Mouse (Mus musculus) midbrain, embryonic 16.5 days (tissue): ENCODE measurements around the gene Atg13. TPM values are rescaled to one million over a fixed set of nuclear protein-coding genes. Genes with fewer than 3 reads are reported as not detected.

ENCODE experiments used
- ATAC-seq: fragments of 200-750 bp; cut with Nextera tagmentation; 2 replicates; pipeline ENCODE4 v1.8.0; 2017; ENCODE audit warnings: moderate TSS enrichment
- H3K27ac ChIP-seq: fragments of 300-500 bp; sonication (generic); 2 replicates; pipeline ENCODE4 v1.5.1; 2014; ENCODE audit warnings: mild to moderate bottlenecking, low read length, mixed read lengths
- H3K27me3 ChIP-seq: fragments of 300-500 bp; sonication (generic); 2 replicates; pipeline ENCODE4 v1.6.1; 2014; ENCODE audit warnings: low read depth, low read length, mixed read lengths; ENCODE audit not compliant: control insufficient read depth, insufficient read depth
- H3K36me3 ChIP-seq: fragments of 300-500 bp; sonication (generic); 2 replicates; pipeline ENCODE4 v1.6.1; 2014; ENCODE audit warnings: mild to moderate bottlenecking, low read length, moderate library complexity, mixed read lengths; ENCODE audit not compliant: control insufficient read depth, insufficient read depth
- H3K4me1 ChIP-seq: fragments of 300-500 bp; sonication (generic); 2 replicates; pipeline ENCODE4 v1.6.1; 2014; ENCODE audit warnings: mild to moderate bottlenecking, low read length, mixed read lengths; ENCODE audit not compliant: control insufficient read depth, insufficient read depth
- H3K4me2 ChIP-seq: fragments of 300-500 bp; sonication (generic); 2 replicates; pipeline ENCODE4 v1.6.1; 2014; ENCODE audit warnings: mild to moderate bottlenecking, low read length, mixed read lengths
- H3K4me3 ChIP-seq: fragments of 300-500 bp; sonication (generic); 2 replicates; pipeline ENCODE4 v1.5.1; 2014; ENCODE audit warnings: low read depth, mild to moderate bottlenecking, low read length, moderate library complexity, mixed read lengths
- H3K9ac ChIP-seq: fragments of 300-500 bp; sonication (generic); 2 replicates; pipeline ENCODE4 v1.6.1; 2014; ENCODE audit warnings: low read depth, low read length, mixed read lengths
- H3K9me3 ChIP-seq: fragments of 300-500 bp; sonication (generic); replicated peaks from 2 replicates; pipeline ENCODE4 v1.6.1; 2014; ENCODE audit warnings: mild to moderate bottlenecking, low read length, mixed read lengths; ENCODE audit not compliant: control insufficient read depth, poor library complexity, severe bottlenecking
- WGBS: fragments of 180-500 bp; shearing (Covaris S2); extraction: QIAGEN DNeasy Blood & Tissue Kit; methylation state at CpG from one replicate; pipeline ENCODE4 v1.1.7; 2014; 5-methylcytosine and 5-hydroxymethylcytosine counted together
- polyA plus RNA-seq: library from polyadenylated mRNA; unstranded; fragments of >200 nt; fragmentation: Nextera tagmentation; extraction: Ambion mirVana; gene quantifications from 2 replicates; pipeline ENCODE4 v1.2.1, GENCODE M21; 2015

The Atg13 gene
- polyA plus RNA-seq, 1 experiment from 2014 or later = 36.2 TPM

DNA sequence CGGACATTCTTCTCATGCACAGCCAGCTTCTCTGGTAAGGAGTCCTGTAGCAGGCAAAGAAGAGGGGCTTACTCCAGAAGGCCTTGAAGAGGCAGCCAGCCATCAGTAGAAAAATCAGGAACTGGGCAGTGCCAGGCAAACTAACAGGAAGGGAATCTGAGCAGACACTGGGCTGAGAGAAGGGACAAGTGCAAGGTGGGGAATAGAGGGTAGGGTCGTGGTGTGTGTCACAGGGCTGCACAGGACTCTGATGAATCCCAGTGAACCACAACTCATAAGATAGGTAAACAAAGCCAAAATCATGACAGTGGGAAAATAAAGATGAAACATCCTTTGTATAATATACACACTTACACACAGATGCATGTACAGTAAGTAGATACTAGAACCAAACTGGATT, 34.0 kb downstream of the Atg13 start:
- Histone ChIP-seq H3K27ac (no peak overlapping the region), H3K9me3 (no peaks in the 10 kb centered on the region), H3K27me3 (no peaks in the 10 kb centered on the region), H3K4me2 (no peak overlapping the region), H3K9ac (no peak overlapping the region), H3K4me1 (no peaks in the 10 kb centered on the region), H3K4me3 (no peak overlapping the region), H3K36me3 (peaks cover 47% of the 10 kb centered on the region)
- WGBS = 73% methylated on average over 2 of the region's 2 CpGs
- ATAC-seq = no peak

DNA sequence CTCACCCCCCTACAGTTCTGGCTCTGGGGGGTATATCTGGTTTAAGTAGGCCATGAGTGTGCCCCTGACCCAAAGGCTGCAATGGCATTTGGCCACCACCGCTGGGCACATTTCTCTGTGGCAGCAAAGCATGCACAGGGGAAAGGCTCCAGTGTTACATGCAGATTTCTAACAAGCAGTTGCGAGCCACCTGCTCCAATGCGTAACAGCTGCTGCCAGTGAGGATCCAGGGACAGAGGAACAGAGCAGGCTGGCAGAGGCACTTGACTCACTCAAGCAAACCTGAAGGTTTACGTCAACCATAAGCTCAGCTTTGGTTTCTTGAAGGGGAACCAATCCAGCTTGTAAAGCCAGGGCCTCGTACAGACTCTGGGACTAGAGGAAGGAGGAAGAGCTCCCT, 35.5 kb downstream of the Atg13 start:
- Histone ChIP-seq H3K9me3 (no peaks in the 10 kb centered on the region), H3K27ac (no peak overlapping the region), H3K27me3 (no peaks in the 10 kb centered on the region), H3K9ac (no peak overlapping the region), H3K4me3 (no peak overlapping the region), H3K36me3 (peaks cover 41% of the 10 kb centered on the region), H3K4me1 (no peaks in the 10 kb centered on the region), H3K4me2 (no peak overlapping the region)
- no peak for ATAC-seq
- 93% methylated on average over 5 of the region's 5 CpGs for WGBS

DNA sequence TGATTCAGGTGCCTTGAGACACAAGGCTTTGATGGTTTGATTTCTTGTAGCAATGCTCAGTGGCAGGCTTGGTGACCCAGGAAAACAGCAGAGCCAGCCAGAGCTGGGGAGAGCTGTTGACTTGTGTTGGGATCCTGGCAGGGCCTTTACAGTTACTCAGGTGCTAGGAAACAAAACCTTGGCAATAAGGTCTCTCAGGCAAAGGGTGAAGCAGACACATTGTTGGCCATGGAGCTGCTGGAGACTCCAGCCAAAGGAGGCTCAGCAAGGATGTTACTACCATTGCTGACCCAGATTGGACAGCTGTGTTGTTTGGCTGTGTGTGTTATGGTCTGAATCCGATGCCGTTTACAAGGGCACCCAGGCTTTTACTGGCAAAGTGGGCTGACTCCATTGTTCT, 36.8 kb downstream of the Atg13 start:
- ATAC-seq = no peak
- H3K4me3 ChIP-seq = no peak overlapping the region
- H3K4me2 ChIP-seq = no peak overlapping the region
- H3K4me1 ChIP-seq = no peaks in the 10 kb centered on the region
- H3K9ac ChIP-seq = no peak overlapping the region
- WGBS = 90% methylated on average over 2 of the region's 2 CpGs
- peaks cover 50% of the 10 kb centered on the region for H3K36me3 ChIP-seq
- no peaks in the 10 kb centered on the region for H3K27me3 ChIP-seq
- no peak overlapping the region for H3K27ac ChIP-seq
- no peaks in the 10 kb centered on the region for H3K9me3 ChIP-seq

DNA sequence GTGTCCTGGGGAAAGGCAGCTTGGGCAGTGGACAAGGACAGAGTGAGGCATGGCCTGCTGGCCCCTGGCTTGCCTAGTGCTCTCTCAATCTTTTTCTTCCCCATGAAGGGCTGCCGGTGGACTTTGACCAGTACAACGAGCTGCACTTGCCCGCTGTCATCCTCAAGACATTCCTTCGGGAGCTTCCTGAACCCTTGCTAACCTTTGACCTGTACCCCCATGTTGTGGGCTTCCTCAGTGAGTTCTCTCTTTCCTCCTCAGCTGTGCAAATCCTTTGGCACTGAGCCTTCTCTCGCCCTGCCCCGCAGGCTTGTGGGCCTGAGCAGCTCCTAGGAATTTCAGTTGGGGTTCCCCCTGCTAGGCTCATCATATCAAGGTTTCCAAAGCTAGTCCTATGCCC, 40.3 kb downstream of the Atg13 start:
- WGBS = 95% methylated on average over 6 of the region's 6 CpGs
- H3K9ac ChIP-seq = no peak overlapping the region
- H3K36me3 ChIP-seq = peaks cover 45% of the 10 kb centered on the region
- H3K9me3 ChIP-seq = no peaks in the 10 kb centered on the region
- no peaks in the 10 kb centered on the region for H3K27me3 ChIP-seq
- no peaks in the 10 kb centered on the region for H3K4me1 ChIP-seq
- H3K4me3 ChIP-seq = no peak overlapping the region
- no peak for ATAC-seq
- no peak overlapping the region for H3K4me2 ChIP-seq
- no peak overlapping the region for H3K27ac ChIP-seq

DNA sequence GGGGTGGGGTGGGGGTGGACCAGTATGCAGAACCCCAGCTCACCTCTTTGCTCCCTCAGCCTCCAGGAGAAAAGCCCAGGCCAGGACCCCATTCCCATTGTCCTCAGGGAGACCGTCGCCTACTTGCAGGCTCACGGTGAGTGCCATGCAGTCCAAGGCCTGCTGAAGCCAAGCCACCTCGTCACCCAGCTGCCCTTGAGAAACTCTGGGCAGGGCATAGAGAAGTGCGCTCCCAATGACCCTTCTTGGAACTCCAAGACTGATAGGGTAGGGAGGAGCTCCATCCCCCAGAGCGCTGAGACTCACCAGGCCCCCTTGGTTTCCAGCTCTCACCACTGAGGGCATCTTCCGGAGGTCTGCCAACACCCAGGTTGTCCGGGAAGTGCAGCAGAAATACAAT, 41.0 kb downstream of the Atg13 start:
- Histone ChIP-seq H3K4me2 (no peak overlapping the region), H3K36me3 (peaks cover 47% of the 10 kb centered on the region), H3K27me3 (no peaks in the 10 kb centered on the region), H3K4me1 (no peaks in the 10 kb centered on the region), H3K9ac (no peak overlapping the region), H3K9me3 (no peaks in the 10 kb centered on the region), H3K27ac (no peak overlapping the region), H3K4me3 (no peak overlapping the region)
- 91% methylated on average over 8 of the region's 8 CpGs for WGBS
- ATAC-seq = no peak

DNA sequence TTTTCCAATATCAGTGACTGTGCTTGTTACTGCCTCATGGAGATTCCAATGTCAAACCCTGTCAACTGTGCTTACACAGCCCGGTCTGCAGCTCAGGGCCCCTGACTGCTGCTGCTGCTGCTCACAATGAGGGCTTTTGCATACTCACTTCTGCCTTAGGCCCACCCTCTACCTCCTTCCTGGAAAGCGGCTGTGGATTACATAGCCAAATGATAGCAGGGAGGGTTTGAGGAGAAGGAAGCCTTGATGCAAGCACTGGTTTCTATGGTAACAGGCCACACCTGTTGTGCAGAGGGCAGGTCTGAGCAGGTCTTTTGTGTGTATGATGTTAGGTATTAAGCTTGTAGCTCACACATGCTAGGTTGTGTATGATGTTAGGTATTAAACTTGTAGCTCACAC, 42.6 kb downstream of the Atg13 start:
- Histone ChIP-seq H3K4me3 (no peak overlapping the region), H3K36me3 (peaks cover 43% of the 10 kb centered on the region), H3K4me1 (no peaks in the 10 kb centered on the region), H3K9me3 (no peaks in the 10 kb centered on the region), H3K9ac (no peak overlapping the region), H3K27ac (no peak overlapping the region), H3K4me2 (no peak overlapping the region), H3K27me3 (no peaks in the 10 kb centered on the region)
- no peak for ATAC-seq
- 76% methylated on average over 2 of the region's 2 CpGs for WGBS

DNA sequence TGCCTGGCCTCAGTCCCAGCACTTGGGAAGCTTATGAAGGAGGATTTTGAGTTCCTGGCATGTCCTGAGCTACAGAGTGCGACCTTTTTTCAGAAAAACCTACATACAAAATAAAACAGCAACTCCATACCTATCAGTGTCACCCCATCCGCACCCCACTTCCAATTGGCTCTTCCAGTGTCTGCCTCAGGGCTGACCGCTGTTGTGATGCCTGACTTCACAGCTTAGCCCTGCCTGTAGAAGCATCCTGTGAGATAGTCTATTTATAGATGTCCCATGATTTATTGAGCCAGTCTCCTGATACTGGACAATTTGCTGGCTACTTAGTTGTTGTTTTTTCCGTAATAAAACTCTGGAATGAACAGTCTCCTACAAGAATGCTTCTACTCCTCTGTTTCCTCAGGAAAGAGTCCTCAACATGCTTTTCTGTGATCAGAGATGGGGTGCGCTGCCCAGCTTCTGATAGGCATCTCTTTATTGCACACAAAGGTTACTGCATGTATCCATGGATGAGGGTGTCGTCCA, 43.9 kb downstream of the Atg13 start:
- H3K4me1 ChIP-seq = no peaks in the 10 kb centered on the region
- no peak overlapping the region for H3K9ac ChIP-seq
- no peak for ATAC-seq
- H3K36me3 ChIP-seq = peaks cover 45% of the 10 kb centered on the region
- no peak overlapping the region for H3K4me3 ChIP-seq
- H3K27me3 ChIP-seq = no peaks in the 10 kb centered on the region
- H3K9me3 ChIP-seq = no peaks in the 10 kb centered on the region
- H3K27ac ChIP-seq = no peak overlapping the region
- 96% methylated on average over 6 of the region's 6 CpGs for WGBS
- no peak overlapping the region for H3K4me2 ChIP-seq

DNA sequence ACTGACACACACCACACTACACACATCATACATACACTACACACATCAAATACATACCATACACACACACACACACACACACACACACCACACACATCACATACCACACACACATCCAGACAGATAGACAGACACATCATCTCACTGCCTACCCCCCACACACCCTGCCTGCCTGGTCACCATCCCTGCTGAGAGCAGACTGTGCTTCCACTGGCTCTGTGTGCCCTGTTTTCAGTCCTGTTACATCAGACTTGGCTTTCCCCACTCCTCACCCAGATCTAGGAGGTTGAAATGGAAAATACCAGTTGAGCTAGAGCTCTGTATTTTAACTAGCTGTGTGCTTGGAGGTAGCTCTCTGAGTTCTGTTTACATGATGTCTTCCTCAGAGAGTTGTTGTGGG, 45.6 kb downstream of the Atg13 start:
- H3K36me3 ChIP-seq = peaks cover 45% of the 10 kb centered on the region
- no peak for ATAC-seq
- no peak overlapping the region for H3K9ac ChIP-seq
- H3K27ac ChIP-seq = no peak overlapping the region
- no peak overlapping the region for H3K4me2 ChIP-seq
- no peaks in the 10 kb centered on the region for H3K9me3 ChIP-seq
- H3K4me3 ChIP-seq = no peak overlapping the region
- H3K4me1 ChIP-seq = no peaks in the 10 kb centered on the region
- no peaks in the 10 kb centered on the region for H3K27me3 ChIP-seq

DNA sequence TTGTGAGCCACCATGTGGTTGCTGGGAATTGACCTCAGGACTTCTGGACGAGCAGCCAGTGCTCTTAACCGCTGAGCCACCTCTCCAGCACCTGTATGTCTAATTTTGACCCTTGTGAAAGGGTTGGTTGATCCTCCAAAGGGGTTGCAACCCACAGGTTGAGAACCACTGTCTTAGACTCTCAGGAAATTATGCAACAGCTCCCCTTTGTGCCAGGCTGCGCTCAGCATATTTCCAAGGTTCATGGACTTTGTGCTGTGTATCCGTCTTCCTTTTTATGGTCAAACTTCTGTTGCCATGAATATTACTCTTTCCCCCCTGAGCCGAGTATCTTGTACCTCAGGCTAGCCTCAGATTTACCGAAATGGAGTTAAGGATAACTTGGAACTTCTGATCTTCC, 49.4 kb downstream of the Atg13 start:
- 93% methylated on average over 6 of the region's 6 CpGs for WGBS
- Histone ChIP-seq H3K9me3 (no peaks in the 10 kb centered on the region), H3K4me1 (no peaks in the 10 kb centered on the region), H3K27me3 (no peaks in the 10 kb centered on the region), H3K9ac (no peak overlapping the region), H3K4me2 (no peak overlapping the region), H3K27ac (no peak overlapping the region), H3K4me3 (no peak overlapping the region), H3K36me3 (peaks cover 39% of the 10 kb centered on the region)
- no peak for ATAC-seq

DNA sequence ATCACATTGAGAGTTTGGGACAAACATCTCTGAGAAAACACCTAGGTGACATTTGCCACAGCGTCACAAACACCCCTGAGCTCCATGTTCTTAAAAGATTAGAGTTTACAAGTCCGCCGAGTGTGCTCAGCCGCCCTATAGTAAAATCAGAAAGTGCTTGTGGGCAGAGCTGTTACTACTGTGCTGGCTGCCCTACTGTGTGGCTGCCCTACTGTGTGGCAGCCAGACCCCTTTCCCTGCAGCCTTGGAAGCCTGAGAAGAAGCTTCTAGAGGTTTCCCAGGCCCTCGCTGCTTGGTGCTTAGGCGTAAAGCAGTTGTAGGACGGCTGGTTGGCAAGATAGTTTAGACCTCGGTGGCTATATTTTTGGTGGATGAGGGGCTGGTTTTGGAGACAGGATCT, 50.7 kb downstream of the Atg13 start:
- Histone ChIP-seq H3K36me3 (peaks cover 41% of the 10 kb centered on the region), H3K4me3 (no peak overlapping the region), H3K27me3 (no peaks in the 10 kb centered on the region), H3K4me1 (no peaks in the 10 kb centered on the region), H3K27ac (no peak overlapping the region), H3K4me2 (no peak overlapping the region), H3K9me3 (no peaks in the 10 kb centered on the region), H3K9ac (no peak overlapping the region)
- WGBS = 96% methylated on average over 8 of the region's 8 CpGs
- ATAC-seq = no peak
